Mouse (Mus musculus) olfactory bulb, adult 2 months (tissue): ENCODE data around the gene Hoxa13.
A peak's percentile ranks its signal among the peaks of the same experiment; 100 is the strongest.

Experiments
- CTCF ChIP-seq: fragments of 200-500 bp; IDR thresholded peaks from 2 replicates; pipeline ENCODE4 v1.5.1; 2012; ENCODE audit warnings: low read depth, mild to moderate bottlenecking, low read length, moderate library complexity; ENCODE audit not compliant: insufficient read depth
- POLR2A ChIP-seq: fragments of 200-500 bp; IDR thresholded peaks from 2 replicates; pipeline ENCODE4 v1.6.1; 2012; ENCODE audit warnings: mild to moderate bottlenecking, low read depth, low read length, moderate library complexity; ENCODE audit not compliant: insufficient read depth

DNA sequence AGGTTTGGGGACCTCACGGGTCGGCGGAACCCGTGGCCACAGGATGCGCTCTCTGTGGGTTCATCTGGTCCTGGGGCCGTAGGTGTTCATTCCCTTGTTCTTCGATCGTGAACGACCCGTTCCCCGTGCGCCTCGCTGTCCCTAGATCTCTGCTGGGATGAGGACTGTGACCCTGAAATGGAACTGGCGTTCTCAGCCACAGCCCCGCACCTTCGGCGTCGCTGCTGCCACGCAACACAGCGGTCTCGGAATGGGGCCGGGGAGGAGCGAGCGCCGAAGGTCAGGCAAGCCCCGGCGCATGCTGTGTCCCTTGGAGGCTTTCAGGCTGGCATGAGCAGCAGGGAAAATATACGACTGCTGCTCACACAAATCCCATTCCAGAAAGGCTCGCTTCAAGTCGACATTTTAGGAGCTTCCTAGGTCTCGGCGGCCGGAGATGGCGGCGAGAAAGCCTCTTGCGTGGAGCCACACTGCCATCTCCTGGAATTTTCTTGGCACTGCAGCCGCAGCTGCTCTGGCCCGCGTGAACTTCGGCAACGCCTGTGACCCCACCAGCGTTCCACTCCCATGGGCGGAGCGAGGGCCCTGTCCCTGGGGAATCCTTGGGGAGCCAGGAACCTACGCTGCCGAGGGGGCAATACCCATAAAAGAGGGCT lies 39.2 kb downstream of the Hoxa13 start, which contains the start of gene Hoxa7:
- TF ChIP-seq POLR2A: no peak
- TF ChIP-seq CTCF: peak; percentile 98
